Mouse (Mus musculus) forebrain, embryonic 12.5 days (tissue): ENCODE measurements around the gene Psrc1. TPM values are rescaled to one million over a fixed set of nuclear protein-coding genes. Genes with fewer than 3 reads are reported as not detected.
A peak's percentile ranks its signal among the peaks of the same experiment; 100 is the strongest.

Experiments used
- ATAC-seq: fragments of 200-750 bp; cut with Nextera tagmentation; 2 replicates; pipeline ENCODE4 v1.8.0; 2017; ENCODE audit warnings: moderate TSS enrichment; ENCODE audit not compliant: low FRiP score
- H3K27ac ChIP-seq: fragments of 300-500 bp; sonication (generic); 2 replicates; pipeline ENCODE4 v1.5.1; 2016; ENCODE audit warnings: mild to moderate bottlenecking
- H3K27me3 ChIP-seq: fragments of 300-500 bp; sonication (generic); 2 replicates; pipeline ENCODE4 v1.6.1; 2016; ENCODE audit warnings: mild to moderate bottlenecking
- H3K36me3 ChIP-seq: fragments of 300-500 bp; sonication (generic); replicated peaks from 2 replicates; pipeline ENCODE4 v1.6.1; 2016; ENCODE audit warnings: mild to moderate bottlenecking
- H3K4me1 ChIP-seq: fragments of 300-500 bp; sonication (generic); 2 replicates; pipeline ENCODE4 v1.6.1; 2016
- H3K4me2 ChIP-seq: fragments of 300-500 bp; sonication (generic); 2 replicates; pipeline ENCODE4 v1.6.1; 2016; ENCODE audit warnings: mild to moderate bottlenecking, moderate library complexity
- H3K4me3 ChIP-seq: fragments of 300-500 bp; sonication (generic); replicated peaks from 2 replicates; pipeline ENCODE4 v1.5.1; 2016; ENCODE audit warnings: mild to moderate bottlenecking
- H3K9ac ChIP-seq: fragments of 300-500 bp; sonication (generic); 2 replicates; pipeline ENCODE4 v1.6.1; 2016; ENCODE audit warnings: mild to moderate bottlenecking
- H3K9me3 ChIP-seq: fragments of 300-500 bp; sonication (generic); 2 replicates; pipeline ENCODE4 v1.6.1; 2016
- WGBS: fragments of 180-500 bp; shearing (Covaris S2); methylation state at CpG from one replicate; pipeline ENCODE4 v1.1.7; 2016; 5-methylcytosine and 5-hydroxymethylcytosine counted together
- polyA plus RNA-seq: library from polyadenylated mRNA; unstranded; fragments of >200 nt; fragmentation: Nextera tagmentation; extraction: Ambion mirVana; gene quantifications from 2 replicates; pipeline ENCODE4 v1.2.1, GENCODE M21; 2016

The Psrc1 gene
- polyA plus RNA-seq: 82.6 and 83.1 TPM in 2 replicates

DNA sequence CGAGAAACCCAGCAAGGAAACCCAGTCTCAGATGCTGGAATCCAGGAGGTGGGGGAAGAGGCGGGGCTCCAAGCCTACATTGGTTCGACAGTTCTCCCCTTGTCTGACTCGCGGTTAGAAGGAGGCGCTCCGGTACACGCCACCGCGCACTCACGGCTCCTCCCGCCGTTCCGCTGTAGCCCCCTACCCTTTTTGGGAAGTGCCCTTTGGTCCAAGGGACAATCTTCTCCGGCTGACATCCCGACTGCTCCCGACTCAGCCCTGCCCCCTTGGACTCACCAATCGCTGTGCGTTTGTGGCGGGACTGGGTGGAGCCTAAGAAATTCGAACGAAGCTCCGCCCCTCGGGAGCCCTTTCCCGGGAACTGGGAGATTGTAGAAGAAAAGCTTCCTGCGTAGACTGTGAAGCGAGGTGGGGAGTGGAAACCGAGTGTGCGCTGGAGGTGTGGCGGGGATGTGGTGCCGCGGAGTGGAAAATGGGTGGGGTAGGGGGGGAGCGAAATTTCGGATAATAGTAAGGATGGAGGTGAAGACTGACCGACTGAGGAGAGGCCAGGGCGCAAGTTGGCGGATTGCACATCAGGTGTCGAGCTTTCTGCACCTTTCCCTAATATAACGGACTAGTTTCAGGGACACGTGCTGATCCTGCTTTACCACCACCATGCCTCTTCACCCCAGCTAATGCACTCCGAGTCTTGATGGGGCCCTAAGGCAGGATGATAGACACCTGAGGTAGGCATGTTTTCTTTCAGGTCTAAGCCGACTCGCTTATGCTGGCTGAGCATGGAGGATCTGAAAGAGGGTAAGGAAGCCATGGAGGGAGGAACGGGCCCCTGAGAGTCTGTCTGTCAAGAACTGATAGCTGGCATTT lies at the start of gene Psrc1:
Gene Psrc1, plus strand, starts transcription at position 355 of the 870 bp plus-strand sequence.
- peak within 1 kb of the TSS; percentile 50 for H3K4me3 ChIP-seq
- H3K4me1 ChIP-seq: peaks cover 39% of the 10 kb centered on the region
- H3K9ac ChIP-seq: peak within 1 kb of the TSS; percentile 64
- peak within 1 kb of the TSS; percentile 71 for H3K4me2 ChIP-seq
- peaks cover 20% of the 10 kb centered on the region for H3K36me3 ChIP-seq
- no peaks in the 10 kb centered on the region for H3K9me3 ChIP-seq
- peak within 1 kb of the TSS; percentile 72 for H3K27ac ChIP-seq
- ATAC-seq: peak; percentile 93
- no peaks in the 10 kb centered on the region for H3K27me3 ChIP-seq
- WGBS: under 1% methylated on average over 44 of the region's 44 CpGs

DNA sequence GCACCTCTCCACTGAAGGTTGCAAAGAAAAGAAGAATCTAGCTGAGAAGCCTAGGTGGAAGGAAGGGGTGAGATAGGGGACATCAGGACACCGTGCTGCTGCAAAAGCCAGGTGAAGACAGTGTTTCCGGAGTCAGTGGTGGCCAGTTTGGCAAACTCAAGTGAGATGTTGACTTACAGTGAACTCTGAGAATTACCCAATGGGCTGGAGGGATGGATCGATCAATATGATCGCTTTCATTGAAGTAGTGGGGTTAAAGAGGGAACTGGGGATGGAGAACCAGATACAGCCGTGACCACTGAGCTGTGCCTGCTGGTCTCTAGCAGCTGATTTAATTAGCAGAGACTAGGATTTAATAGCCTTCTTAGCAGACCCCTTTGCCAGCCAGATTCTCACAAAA lies 46.8 kb upstream of the Psrc1 start:
- Histone ChIP-seq H3K9ac (no peak overlapping the region), H3K4me3 (no peak overlapping the region), H3K27me3 (no peaks in the 10 kb centered on the region), H3K4me2 (no peak overlapping the region), H3K36me3 (peaks cover 86% of the 10 kb centered on the region), H3K4me1 (no peaks in the 10 kb centered on the region), H3K9me3 (no peaks in the 10 kb centered on the region), H3K27ac (no peak overlapping the region)
- 92% methylated on average over 5 of the region's 5 CpGs for WGBS
- no peak for ATAC-seq

DNA sequence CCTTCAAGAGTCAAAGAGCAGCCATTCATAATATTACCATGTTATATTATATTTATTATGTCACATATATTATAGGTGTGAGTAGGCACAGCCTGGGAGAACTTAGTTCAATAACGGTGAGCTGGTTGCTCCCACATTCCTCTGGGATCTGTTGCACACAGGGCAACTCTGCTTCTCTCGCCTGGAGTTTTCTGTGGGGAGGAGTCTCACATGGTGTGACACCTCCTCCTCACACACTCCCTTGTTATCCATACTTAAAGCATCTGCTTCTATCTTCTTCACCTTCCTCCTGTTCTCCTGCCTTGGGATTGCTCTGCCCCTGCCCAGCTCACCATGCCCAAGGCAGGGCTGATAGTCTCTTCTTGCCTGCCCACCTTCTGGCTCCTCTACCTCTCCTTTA lies 42.6 kb upstream of the Psrc1 start:
- no peak for ATAC-seq
- no peak overlapping the region for H3K4me2 ChIP-seq
- no peaks in the 10 kb centered on the region for H3K27me3 ChIP-seq
- WGBS: 93% methylated on average over 2 of the region's 2 CpGs
- no peak overlapping the region for H3K27ac ChIP-seq
- H3K4me1 ChIP-seq: no peaks in the 10 kb centered on the region
- peaks cover 85% of the 10 kb centered on the region for H3K36me3 ChIP-seq
- H3K9me3 ChIP-seq: no peaks in the 10 kb centered on the region
- no peak overlapping the region for H3K9ac ChIP-seq
- H3K4me3 ChIP-seq: no peak overlapping the region

DNA sequence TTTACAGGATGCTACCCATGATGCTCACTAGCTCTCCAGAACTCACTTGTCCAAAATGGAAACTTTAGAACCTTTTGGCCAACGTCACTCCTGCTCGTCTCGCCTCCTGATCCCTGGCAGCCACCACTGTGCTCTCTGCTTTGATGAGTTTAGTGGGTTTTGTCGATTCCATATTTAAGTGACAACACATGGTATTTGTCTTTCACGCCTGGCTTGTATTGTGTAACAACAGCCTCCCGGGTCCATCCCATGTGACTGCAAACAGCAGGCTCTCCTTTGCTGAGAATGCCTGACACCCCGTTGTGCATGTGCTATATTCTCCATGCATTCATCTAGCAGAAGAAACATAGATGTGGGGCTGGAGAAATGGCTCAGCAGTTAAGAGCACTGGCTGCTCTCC lies 41.5 kb upstream of the Psrc1 start:
- Histone ChIP-seq H3K27ac (no peak overlapping the region), H3K4me1 (no peaks in the 10 kb centered on the region), H3K9me3 (no peaks in the 10 kb centered on the region), H3K4me3 (no peak overlapping the region), H3K27me3 (no peaks in the 10 kb centered on the region), H3K4me2 (no peak overlapping the region), H3K36me3 (peaks cover 93% of the 10 kb centered on the region), H3K9ac (no peak overlapping the region)
- WGBS: 84% methylated on average over 7 of the region's 7 CpGs
- ATAC-seq: no peak

DNA sequence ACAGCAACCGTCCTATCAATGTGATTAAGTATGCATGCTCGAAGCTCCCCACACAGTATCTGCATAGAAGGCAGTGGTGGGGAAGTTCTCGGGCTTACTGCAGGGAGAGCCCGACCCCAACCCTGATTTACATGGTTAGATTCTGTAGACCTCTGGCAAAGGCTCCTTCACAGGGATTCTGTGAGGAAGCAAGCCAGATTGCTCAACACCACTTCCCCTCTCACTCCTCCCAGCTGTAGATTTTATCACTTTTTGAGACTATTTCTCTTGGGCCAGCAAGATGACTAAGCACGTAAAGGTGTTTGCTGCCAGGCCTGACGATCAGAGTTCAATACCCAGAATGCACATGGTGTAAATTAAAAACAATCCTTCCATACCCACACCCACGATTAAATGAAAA lies 37.8 kb upstream of the Psrc1 start:
- WGBS: 90% methylated on average over 7 of the region's 7 CpGs
- ATAC-seq: no peak
- H3K9ac ChIP-seq: no peak overlapping the region
- H3K27me3 ChIP-seq: no peaks in the 10 kb centered on the region
- no peak overlapping the region for H3K4me2 ChIP-seq
- no peak overlapping the region for H3K4me3 ChIP-seq
- H3K36me3 ChIP-seq: peaks cover 97% of the 10 kb centered on the region
- H3K4me1 ChIP-seq: no peaks in the 10 kb centered on the region
- H3K27ac ChIP-seq: no peak overlapping the region
- no peaks in the 10 kb centered on the region for H3K9me3 ChIP-seq

DNA sequence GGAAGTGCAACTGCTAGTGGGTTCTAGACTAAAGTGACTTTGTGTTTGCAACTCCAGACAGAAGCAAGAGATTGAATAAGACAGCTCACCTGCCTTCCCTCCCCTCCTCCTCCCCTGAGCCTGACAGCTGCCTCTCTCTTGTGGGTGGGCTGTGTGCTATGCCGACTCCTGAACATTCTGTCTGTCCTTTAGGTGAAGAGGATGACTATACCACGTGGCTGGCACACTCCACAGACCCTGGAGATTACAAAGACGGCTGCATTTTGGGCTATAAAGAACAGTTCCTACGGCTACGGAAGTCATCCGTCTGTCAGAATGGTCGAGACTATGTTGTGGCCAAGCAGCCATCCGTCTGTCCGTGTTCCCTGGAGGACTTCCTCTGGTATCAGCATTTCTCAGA lies 35.3 kb upstream of the Psrc1 start:
- no peak overlapping the region for H3K4me3 ChIP-seq
- no peak overlapping the region for H3K4me2 ChIP-seq
- no peak overlapping the region for H3K9ac ChIP-seq
- H3K36me3 ChIP-seq: peaks cover 93% of the 10 kb centered on the region
- no peaks in the 10 kb centered on the region for H3K27me3 ChIP-seq
- H3K27ac ChIP-seq: no peak overlapping the region
- 91% methylated on average over 9 of the region's 9 CpGs for WGBS
- no peak for ATAC-seq
- no peaks in the 10 kb centered on the region for H3K4me1 ChIP-seq
- no peaks in the 10 kb centered on the region for H3K9me3 ChIP-seq

DNA sequence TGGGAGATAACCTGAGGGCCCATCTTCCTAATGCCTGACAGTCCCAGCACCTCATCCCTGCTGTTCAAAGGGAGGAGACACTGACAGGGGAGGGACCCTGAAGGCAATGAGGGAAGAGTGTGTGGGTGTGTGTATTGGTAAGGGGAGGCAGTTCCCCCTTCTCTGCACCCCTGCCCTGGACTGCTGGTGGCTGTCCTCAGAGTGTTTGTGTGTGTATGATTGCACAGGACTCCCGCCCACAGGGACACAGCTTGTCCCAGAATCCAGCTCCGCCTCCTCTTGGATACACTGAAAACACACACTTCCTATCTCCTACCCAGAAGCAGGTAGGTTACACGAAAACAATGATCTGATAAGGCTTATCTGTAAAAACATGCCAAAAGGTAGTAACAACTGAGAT lies 28.4 kb upstream of the Psrc1 start:
- H3K27me3 ChIP-seq: no peaks in the 10 kb centered on the region
- H3K27ac ChIP-seq: no peak overlapping the region
- H3K4me1 ChIP-seq: peaks cover under 1% of the 10 kb centered on the region; the same call in 1 of the 2 replicates
- no peaks in the 10 kb centered on the region for H3K9me3 ChIP-seq
- H3K4me3 ChIP-seq: no peak overlapping the region
- WGBS: 90% methylated on average over 3 of the region's 3 CpGs
- H3K36me3 ChIP-seq: peaks cover 80% of the 10 kb centered on the region
- ATAC-seq: no peak
- no peak overlapping the region for H3K4me2 ChIP-seq
- no peak overlapping the region for H3K9ac ChIP-seq

DNA sequence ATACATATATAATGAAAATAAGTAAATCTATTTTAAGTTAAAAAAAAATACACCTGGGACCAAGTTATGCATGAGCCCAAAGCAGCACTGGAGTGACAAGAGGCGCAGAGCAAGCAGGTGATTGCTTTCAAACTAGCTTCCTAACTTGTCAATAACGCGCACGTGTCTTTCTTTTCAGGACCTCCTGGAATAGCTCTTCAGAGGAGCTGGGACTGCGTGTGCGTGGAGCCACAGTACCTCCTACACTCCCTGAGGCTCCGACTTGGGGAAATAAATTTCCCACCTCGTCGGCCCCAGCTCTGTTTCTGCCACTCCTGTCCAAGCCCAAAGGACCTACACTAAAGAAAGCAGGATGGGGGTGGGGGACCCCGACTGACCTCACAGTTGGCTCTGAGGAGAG lies 26.6 kb upstream of the Psrc1 start:
- H3K36me3 ChIP-seq: peaks cover 62% of the 10 kb centered on the region
- WGBS: 92% methylated on average over 10 of the region's 10 CpGs
- no peak overlapping the region for H3K9ac ChIP-seq
- H3K9me3 ChIP-seq: no peaks in the 10 kb centered on the region
- H3K4me1 ChIP-seq: peaks cover 17% of the 10 kb centered on the region
- no peaks in the 10 kb centered on the region for H3K27me3 ChIP-seq
- H3K4me2 ChIP-seq: no peak overlapping the region
- no peak for ATAC-seq
- H3K27ac ChIP-seq: no peak overlapping the region
- H3K4me3 ChIP-seq: no peak overlapping the region

DNA sequence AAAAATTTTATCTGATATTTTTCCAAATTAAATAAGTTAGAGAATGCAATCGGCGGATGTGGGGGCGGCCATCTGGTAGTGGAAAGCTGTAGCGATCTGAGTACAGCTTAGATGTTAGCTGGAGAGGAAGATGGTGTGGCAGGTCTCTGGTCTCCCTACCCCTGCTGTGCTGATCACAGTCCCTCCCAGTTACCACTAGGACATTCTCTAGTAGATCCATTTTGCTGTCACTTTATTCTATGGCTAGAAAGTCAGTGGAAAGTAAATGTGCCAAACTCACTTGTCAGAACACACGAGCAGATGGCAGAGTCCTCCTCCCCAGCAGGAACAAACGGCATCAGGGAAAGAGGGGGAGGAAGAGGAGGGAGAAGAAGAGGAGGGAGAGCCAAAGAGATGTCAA lies 25.2 kb upstream of the Psrc1 start:
- no peak overlapping the region for H3K27ac ChIP-seq
- WGBS: 86% methylated on average over 6 of the region's 6 CpGs

DNA sequence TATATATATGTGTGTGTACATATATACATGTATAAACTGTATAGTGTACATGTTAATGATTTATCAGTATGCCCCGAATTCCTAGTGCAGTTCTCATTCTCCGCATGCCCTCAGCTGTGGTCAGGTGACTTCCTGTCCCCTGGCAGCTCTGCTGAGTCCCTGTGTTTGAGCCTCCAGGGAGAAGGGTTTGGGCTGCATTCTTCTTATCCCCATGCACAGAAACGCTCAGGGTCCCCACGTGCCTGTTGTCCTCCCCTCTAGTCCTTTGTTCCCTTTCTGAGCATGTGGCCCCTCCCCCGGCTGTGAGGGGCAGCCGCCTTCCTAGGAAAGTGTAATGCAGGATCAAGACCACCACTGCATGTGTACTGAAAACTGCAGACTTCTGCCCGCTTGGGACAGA lies 22.7 kb upstream of the Psrc1 start:
- Histone ChIP-seq H3K27ac (peak overlapping the region; percentile 62; the same call in 1 of the 2 replicates), H3K9me3 (no peaks in the 10 kb centered on the region), H3K9ac (peak overlapping the region; percentile 29; the same call in 1 of the 2 replicates), H3K4me1 (peaks cover 27% of the 10 kb centered on the region), H3K27me3 (no peaks in the 10 kb centered on the region), H3K4me2 (no peak overlapping the region), H3K4me3 (no peak overlapping the region), H3K36me3 (peaks cover 28% of the 10 kb centered on the region)
- peak; percentile 67 for ATAC-seq
- WGBS: 10% methylated on average over 7 of the region's 7 CpGs

More for the DNA sequence above, 25.2 kb upstream of the Psrc1 start:
- no peak for ATAC-seq
- no peak overlapping the region for H3K4me3 ChIP-seq
- H3K9ac ChIP-seq: no peak overlapping the region
- H3K36me3 ChIP-seq: peaks cover 52% of the 10 kb centered on the region
- H3K27me3 ChIP-seq: no peaks in the 10 kb centered on the region
- no peak overlapping the region for H3K4me2 ChIP-seq
- no peaks in the 10 kb centered on the region for H3K9me3 ChIP-seq
- peaks cover 17% of the 10 kb centered on the region for H3K4me1 ChIP-seq

DNA sequence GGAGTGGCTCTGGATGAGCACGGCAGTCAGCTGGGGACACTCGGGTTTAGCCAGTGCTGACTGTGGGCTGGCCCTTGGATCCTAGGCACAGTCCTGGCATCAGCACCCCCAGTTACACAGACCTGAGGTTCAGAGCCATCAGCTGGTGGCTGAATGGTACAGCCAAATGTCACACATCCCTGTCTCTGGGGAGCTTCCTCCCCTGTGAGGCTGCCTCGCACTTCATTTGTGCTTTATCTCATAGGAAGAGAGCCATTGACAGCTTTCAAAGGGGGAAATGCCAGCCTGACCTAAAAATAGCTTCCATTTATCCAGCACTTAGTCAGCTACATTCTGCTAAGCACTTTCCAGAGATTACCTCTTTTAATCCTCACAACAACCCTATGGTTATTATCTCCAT lies 20.0 kb upstream of the Psrc1 start:
- no peak for ATAC-seq
- Histone ChIP-seq H3K9ac (no peak overlapping the region), H3K27me3 (no peaks in the 10 kb centered on the region), H3K4me2 (no peak overlapping the region), H3K9me3 (no peaks in the 10 kb centered on the region), H3K27ac (no peak overlapping the region), H3K4me1 (peaks cover 27% of the 10 kb centered on the region), H3K4me3 (no peak overlapping the region), H3K36me3 (0 out of 2 replicates have a peak, but pooled peaks cover 6% of the 10 kb centered on the region)
- WGBS: 68% methylated on average over 3 of the region's 3 CpGs

DNA sequence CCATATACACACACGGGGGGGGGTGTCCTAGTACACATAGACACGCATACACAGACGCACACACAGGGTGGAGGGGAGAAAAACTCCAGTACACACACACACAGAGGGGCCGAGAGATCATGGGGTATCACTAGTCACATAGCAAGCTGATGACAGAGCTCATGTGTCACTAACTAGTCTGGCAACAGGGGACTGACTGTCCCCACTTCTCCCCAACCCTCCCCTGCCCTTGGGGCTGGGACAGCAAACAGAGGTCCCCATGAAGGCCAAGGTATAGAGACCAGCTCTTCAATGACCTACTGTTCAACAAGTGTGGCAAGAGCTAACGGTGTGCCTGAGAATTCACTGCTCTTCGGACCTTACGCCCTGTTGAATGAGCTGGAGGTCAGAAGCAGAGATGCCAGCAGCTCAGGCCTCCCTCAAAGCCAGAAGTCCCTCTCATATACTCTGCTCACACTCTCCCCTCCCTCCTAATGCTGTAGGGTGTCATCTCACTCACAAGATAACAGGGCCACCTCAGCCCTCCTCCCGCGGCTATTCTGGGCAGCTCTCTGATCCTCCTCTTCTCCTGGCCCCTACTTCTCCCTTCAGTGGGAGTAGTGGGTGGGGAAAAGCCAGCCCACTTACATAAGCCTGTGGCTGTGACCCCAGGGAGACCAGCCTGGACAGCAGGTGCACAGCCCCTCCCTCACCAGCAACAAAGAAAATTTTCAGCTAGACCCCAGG lies 19.2 kb upstream of the Psrc1 start, which contains the start of gene Mybphl:
Gene Mybphl, plus strand, starts transcription at position 642 of the 726 bp plus-strand sequence.
- WGBS: 80% methylated on average over 9 of the region's 9 CpGs
- no peak for ATAC-seq
- H3K9me3 ChIP-seq: no peaks in the 10 kb centered on the region
- H3K9ac ChIP-seq: no peak within 1 kb of the TSS
- peaks cover 27% of the 10 kb centered on the region for H3K4me1 ChIP-seq
- H3K27ac ChIP-seq: peak within 1 kb of the TSS; percentile 9; the same call in 1 of the 2 replicates
- no peak within 1 kb of the TSS for H3K4me3 ChIP-seq
- no peaks in the 10 kb centered on the region for H3K27me3 ChIP-seq
- 0 out of 2 replicates have a peak, but pooled peaks cover 4% of the 10 kb centered on the region for H3K36me3 ChIP-seq
- H3K4me2 ChIP-seq: no peak within 1 kb of the TSS
